Mouse (Mus musculus) forebrain, embryonic 14.5 days (tissue): ENCODE measurements at regions not wholly inside any gene's neighbourhood (a gene's known extent, or its start where the extent isn't known, plus 50 kb on each side); places are given as distances from the start of the nearest gene placed in this dataset.

Experiments
- ATAC-seq: fragments of 200-750 bp; cut with Nextera tagmentation; 2 replicates; pipeline ENCODE4 v1.8.0; 2017; ENCODE audit warnings: mild to moderate bottlenecking, moderate library complexity
- DNase-seq: peaks from one replicate; pipeline ENCODE4 v3.0.0-alpha.2; 2015; ENCODE audit warnings: low spot score
- H3K27ac ChIP-seq: fragments of 300-500 bp; sonication (generic); 2 replicates; pipeline ENCODE4 v1.5.1; 2014; ENCODE audit warnings: low read depth, mild to moderate bottlenecking, control low read depth, low read length, moderate library complexity
- H3K27me3 ChIP-seq: fragments of 300-500 bp; sonication (generic); replicated peaks from 2 replicates; pipeline ENCODE4 v1.6.1; 2014; ENCODE audit warnings: low read length, control low read depth, mixed read lengths; ENCODE audit not compliant: control insufficient read depth, insufficient read depth
- H3K36me3 ChIP-seq: fragments of 300-500 bp; sonication (generic); 2 replicates; pipeline ENCODE4 v1.6.1; 2014; ENCODE audit warnings: low read length, control low read depth; ENCODE audit not compliant: control insufficient read depth, insufficient read depth
- H3K4me1 ChIP-seq: fragments of 300-500 bp; sonication (generic); 2 replicates; pipeline ENCODE4 v1.6.1; 2014; ENCODE audit warnings: antibody characterized with exemption, low read length, control low read depth; ENCODE audit not compliant: control insufficient read depth, insufficient read depth
- H3K4me2 ChIP-seq: fragments of 300-500 bp; sonication (generic); 2 replicates; pipeline ENCODE4 v1.6.1; 2014; ENCODE audit warnings: mild to moderate bottlenecking, control low read depth, low read length
- H3K4me3 ChIP-seq: fragments of 300-500 bp; sonication (generic); 2 replicates; pipeline ENCODE4 v1.5.1; 2014; ENCODE audit warnings: low read depth, low read length, control low read depth
- H3K9ac ChIP-seq: fragments of 300-500 bp; sonication (generic); 2 replicates; pipeline ENCODE4 v1.6.1; 2014; ENCODE audit warnings: mild to moderate bottlenecking, low read length, control low read depth, moderate library complexity
- H3K9me3 ChIP-seq: fragments of 300-500 bp; sonication (generic); replicated peaks from 2 replicates; pipeline ENCODE4 v1.6.1; 2016; ENCODE audit warnings: low read length, control low read depth, mixed read lengths; ENCODE audit not compliant: control insufficient read depth
- WGBS: fragments of 180-500 bp; shearing (Covaris S2); extraction: QIAGEN DNeasy Blood & Tissue Kit; methylation state at CpG from one replicate; pipeline ENCODE4 v1.1.7; 2014; 5-methylcytosine and 5-hydroxymethylcytosine counted together

GRCm38 (mm10) chr15:38402762-38403161 lies 977.4 kb downstream of the 4930447A16Rik start:
- 94% methylated on average over 1 of the region's 1 CpGs for WGBS
- H3K36me3 ChIP-seq = no peaks in the 10 kb centered on the region
- H3K4me1 ChIP-seq = peaks cover 9% of the 10 kb centered on the region
- no peak overlapping the region for H3K27ac ChIP-seq
- H3K4me3 ChIP-seq = no peak overlapping the region
- H3K27me3 ChIP-seq = no peaks in the 10 kb centered on the region
- no peak overlapping the region for H3K9ac ChIP-seq
- H3K9me3 ChIP-seq = no peaks in the 10 kb centered on the region
- DNase-seq (no peak), ATAC-seq (no peak)
- H3K4me2 ChIP-seq = no peak overlapping the region

DNA sequence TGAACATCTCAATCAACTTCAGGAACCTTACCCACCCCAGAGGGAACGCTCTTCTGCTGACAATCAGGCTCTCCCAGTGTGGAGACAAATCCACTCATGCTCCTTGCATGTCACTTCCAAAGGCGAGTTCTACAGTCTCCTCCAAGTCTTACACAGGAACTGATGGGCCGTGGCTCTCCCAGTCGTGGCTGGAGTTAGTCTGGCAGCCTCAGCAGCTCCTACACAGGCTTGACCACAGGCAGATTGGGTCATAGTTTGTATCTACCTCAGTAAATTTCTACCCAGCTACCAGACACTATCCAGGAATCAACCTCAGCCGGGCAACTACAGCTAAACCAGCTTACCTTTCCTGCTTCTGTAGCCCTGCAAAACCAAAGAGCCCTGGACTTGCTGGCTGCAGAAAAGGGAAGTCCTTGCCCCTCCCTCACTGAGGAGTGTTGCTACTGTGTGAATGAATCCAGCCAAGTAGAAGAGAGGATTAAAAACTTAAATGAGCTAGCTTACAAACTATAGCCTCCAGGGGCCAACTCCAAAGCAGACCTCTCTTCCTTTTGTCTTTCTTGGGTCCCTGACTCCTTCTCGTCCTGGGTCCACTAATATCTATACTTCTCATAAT lies 978.5 kb downstream of the 4930447A16Rik start:
- ATAC-seq = peak; percentile 37; the same call in 1 of the 2 replicates
- Histone ChIP-seq H3K4me3 (no peak overlapping the region), H3K4me2 (no peak overlapping the region), H3K27me3 (no peaks in the 10 kb centered on the region), H3K36me3 (no peaks in the 10 kb centered on the region), H3K9me3 (no peaks in the 10 kb centered on the region), H3K27ac (no peak overlapping the region), H3K4me1 (peaks cover 9% of the 10 kb centered on the region), H3K9ac (no peak overlapping the region)
- no peak for DNase-seq
- WGBS = 14% methylated on average over 6 of the region's 6 CpGs

DNA sequence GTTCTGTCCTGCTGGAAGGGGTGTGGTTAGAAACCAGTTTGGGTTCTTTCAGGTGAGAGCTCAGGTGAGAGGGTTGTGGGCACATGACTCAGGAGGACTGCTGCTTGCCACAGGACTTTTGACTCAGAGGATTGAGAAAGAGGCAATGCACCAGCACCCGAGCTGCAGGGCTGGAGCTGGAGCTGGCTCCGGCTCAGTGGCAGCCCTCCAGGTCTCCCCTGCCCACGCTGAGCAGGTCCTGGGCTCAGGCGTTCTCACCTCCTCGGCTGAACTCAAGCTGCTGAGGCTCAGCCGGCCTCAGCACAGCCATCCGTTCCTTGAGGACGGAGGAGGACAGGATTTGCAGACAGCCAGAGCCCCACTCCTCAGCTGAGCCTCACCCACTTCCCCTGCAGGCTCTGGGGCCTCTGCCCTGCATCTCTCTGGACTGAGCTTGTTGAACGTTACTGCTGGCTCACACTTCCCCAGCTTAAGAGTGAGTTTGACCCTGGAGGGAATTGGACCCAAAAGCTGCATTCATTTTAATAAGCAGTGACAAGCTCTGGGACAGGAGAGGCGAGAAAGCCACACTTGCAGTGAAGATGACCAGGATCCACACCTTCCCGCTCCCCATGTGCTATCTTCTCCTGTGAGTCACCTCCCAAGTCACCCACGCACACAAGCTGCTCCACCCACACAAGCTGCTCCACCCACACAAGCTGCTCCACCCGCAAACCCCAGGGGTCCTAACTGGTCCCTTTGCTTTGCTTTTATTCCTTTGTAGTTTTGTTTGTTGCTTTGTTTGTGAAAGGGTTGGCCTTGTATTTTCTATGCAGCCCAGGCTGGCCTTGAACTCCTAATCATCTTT lies 981.0 kb downstream of the 4930447A16Rik start:
- H3K4me2 ChIP-seq = no peak overlapping the region
- ATAC-seq (no peak), DNase-seq (no peak)
- no peaks in the 10 kb centered on the region for H3K27me3 ChIP-seq
- H3K36me3 ChIP-seq = no peaks in the 10 kb centered on the region
- no peak overlapping the region for H3K9ac ChIP-seq
- peaks cover 9% of the 10 kb centered on the region for H3K4me1 ChIP-seq
- H3K4me3 ChIP-seq = no peak overlapping the region
- WGBS = 49% methylated on average over 13 of the region's 13 CpGs
- no peak overlapping the region for H3K27ac ChIP-seq
- H3K9me3 ChIP-seq = no peaks in the 10 kb centered on the region

DNA sequence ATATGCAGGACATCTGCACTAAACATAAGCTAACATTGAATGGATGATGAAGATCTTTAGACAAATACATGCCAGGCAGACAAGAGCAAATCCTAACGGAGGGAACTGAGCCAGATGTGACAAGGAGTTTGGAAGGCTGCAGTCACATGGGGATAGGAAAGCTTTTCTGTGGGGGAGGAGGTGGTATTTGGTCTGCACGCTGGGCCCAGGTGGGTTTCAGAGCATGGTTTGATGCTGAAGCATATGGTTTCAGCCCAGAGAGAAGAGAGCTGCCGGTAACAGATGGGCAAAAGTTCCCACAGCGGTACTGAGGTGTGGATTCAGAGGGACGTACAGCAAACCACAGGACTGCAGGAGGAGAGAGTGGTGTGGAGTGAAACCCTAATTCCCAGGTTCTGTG lies 982.1 kb downstream of the 4930447A16Rik start:
- 62% methylated on average over 5 of the region's 5 CpGs for WGBS
- peaks cover 9% of the 10 kb centered on the region for H3K4me1 ChIP-seq
- no peaks in the 10 kb centered on the region for H3K9me3 ChIP-seq
- H3K27me3 ChIP-seq = no peaks in the 10 kb centered on the region
- H3K36me3 ChIP-seq = no peaks in the 10 kb centered on the region
- ATAC-seq (no peak), DNase-seq (no peak)
- no peak overlapping the region for H3K4me2 ChIP-seq
- H3K4me3 ChIP-seq = no peak overlapping the region
- no peak overlapping the region for H3K9ac ChIP-seq
- no peak overlapping the region for H3K27ac ChIP-seq

- no peak overlapping the region for H3K27ac ChIP-seq
- H3K9ac ChIP-seq = no peak overlapping the region
- no peaks in the 10 kb centered on the region for H3K9me3 ChIP-seq
- no peaks in the 10 kb centered on the region for H3K36me3 ChIP-seq
- DNase-seq (no peak), ATAC-seq (no peak)
- no peak overlapping the region for H3K4me2 ChIP-seq
- WGBS = 77% methylated on average over 4 of the region's 4 CpGs
- peaks cover 3% of the 10 kb centered on the region; the same call in 1 of the 2 replicates for H3K4me1 ChIP-seq
- H3K4me3 ChIP-seq = no peak overlapping the region
- H3K27me3 ChIP-seq = no peaks in the 10 kb centered on the region
Observed at GRCm38 (mm10) chr15:38409168-38409567, 983.8 kb downstream of the 4930447A16Rik start.

GRCm38 (mm10) chr15:38410462-38410861 lies 985.1 kb downstream of the 4930447A16Rik start:
- H3K36me3 ChIP-seq = no peaks in the 10 kb centered on the region
- no peak for ATAC-seq
- no peaks in the 10 kb centered on the region for H3K4me1 ChIP-seq
- no peak overlapping the region for H3K4me3 ChIP-seq
- H3K4me2 ChIP-seq = no peak overlapping the region
- 86% methylated on average over 1 of the region's 1 CpGs for WGBS
- H3K9ac ChIP-seq = no peak overlapping the region
- H3K9me3 ChIP-seq = no peaks in the 10 kb centered on the region
- H3K27ac ChIP-seq = no peak overlapping the region
- H3K27me3 ChIP-seq = no peaks in the 10 kb centered on the region
- DNase-seq = no peak

- Histone ChIP-seq H3K4me3 (no peak overlapping the region), H3K9me3 (no peaks in the 10 kb centered on the region), H3K36me3 (no peaks in the 10 kb centered on the region), H3K4me2 (no peak overlapping the region), H3K27ac (no peak overlapping the region), H3K27me3 (no peaks in the 10 kb centered on the region), H3K9ac (no peak overlapping the region), H3K4me1 (no peaks in the 10 kb centered on the region)
- DNase-seq (no peak), ATAC-seq (no peak)
- 88% methylated on average over 3 of the region's 3 CpGs for WGBS
Observed at GRCm38 (mm10) chr15:38412481-38412880, 987.1 kb downstream of the 4930447A16Rik start.

DNA sequence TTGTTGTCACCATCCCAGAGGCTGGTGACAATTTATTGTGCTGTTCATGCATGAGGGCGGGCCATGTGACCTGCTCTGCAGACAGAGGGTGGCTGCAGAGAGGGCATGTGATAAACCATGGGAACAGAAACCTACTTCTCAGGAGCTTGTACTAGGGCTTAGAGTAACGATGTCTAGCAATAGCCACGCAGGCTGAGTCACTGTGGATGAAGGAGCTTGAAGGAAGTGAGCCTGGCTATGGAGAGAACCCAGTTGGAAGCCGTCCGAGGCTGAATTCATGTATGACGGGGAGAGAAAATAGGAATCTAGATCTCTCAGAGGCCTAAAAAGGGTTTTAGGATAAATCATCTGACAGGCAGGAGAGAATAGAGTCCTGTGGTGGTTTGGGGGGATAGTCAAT lies 988.0 kb downstream of the 4930447A16Rik start:
- no peak for DNase-seq
- H3K4me2 ChIP-seq = no peak overlapping the region
- H3K9me3 ChIP-seq = no peaks in the 10 kb centered on the region
- H3K4me1 ChIP-seq = no peaks in the 10 kb centered on the region
- H3K36me3 ChIP-seq = no peaks in the 10 kb centered on the region
- no peak overlapping the region for H3K4me3 ChIP-seq
- WGBS = 89% methylated on average over 6 of the region's 6 CpGs
- no peak for ATAC-seq
- H3K27me3 ChIP-seq = no peaks in the 10 kb centered on the region
- no peak overlapping the region for H3K9ac ChIP-seq
- H3K27ac ChIP-seq = no peak overlapping the region
